Mouse (Mus musculus): ENCODE data around the gene Shisa6. TPM values are rescaled to one million over a fixed set of nuclear protein-coding genes. Genes with fewer than 3 reads are reported as not detected.

The Shisa6 gene
- polyA plus RNA-seq, 1 experiment from 2014 or later: 8.7 TPM

GRCm38 (mm10) chr11:66312764-66313163 is 213.0 kb downstream of the Shisa6 start:
- H3K4me3 ChIP-seq (replicated peaks): no peak overlapping the region
- ATAC-seq (ENCODE audit: low FRiP score): no peak
- no peaks in the 10 kb centered on the region for H3K9me3 ChIP-seq (replicated peaks)
- no peaks in the 10 kb centered on the region for H3K27me3 ChIP-seq (replicated peaks)
- WGBS: 57% methylated on average over 7 of the region's 7 CpGs
- H3K27ac ChIP-seq (replicated peaks): no peak overlapping the region
- H3K4me1 ChIP-seq: no peaks in the 10 kb centered on the region
- no peaks in the 10 kb centered on the region for H3K36me3 ChIP-seq
- no peak overlapping the region for H3K4me2 ChIP-seq
- no peak overlapping the region for H3K9ac ChIP-seq (replicated peaks)

GRCm38 (mm10) chr11:66304396-66304795 is 221.4 kb downstream of the Shisa6 start:
- H3K27ac ChIP-seq (replicated peaks): no peak overlapping the region
- H3K4me1 ChIP-seq: 0 out of 2 replicates have a peak, but pooled peaks cover 3% of the 10 kb centered on the region
- H3K27me3 ChIP-seq (replicated peaks): no peaks in the 10 kb centered on the region
- H3K4me2 ChIP-seq: no peak overlapping the region
- H3K4me3 ChIP-seq (replicated peaks): no peak overlapping the region
- H3K9ac ChIP-seq (replicated peaks): no peak overlapping the region
- 67% methylated on average over 1 of the region's 1 CpGs for WGBS
- no peaks in the 10 kb centered on the region for H3K9me3 ChIP-seq (replicated peaks)
- ATAC-seq (ENCODE audit: low FRiP score): no peak
- no peaks in the 10 kb centered on the region for H3K36me3 ChIP-seq

- Histone ChIP-seq H3K4me1 (peaks cover 17% of the 10 kb centered on the region), H3K9ac (replicated peaks) (no peak overlapping the region), H3K27me3 (replicated peaks) (no peaks in the 10 kb centered on the region), H3K36me3 (no peaks in the 10 kb centered on the region), H3K4me2 (no peak overlapping the region), H3K9me3 (replicated peaks) (no peaks in the 10 kb centered on the region), H3K27ac (replicated peaks) (peak overlapping the region; percentile 60), H3K4me3 (replicated peaks) (no peak overlapping the region)
- ATAC-seq (ENCODE audit: low FRiP score): no peak
- 79% methylated on average over 2 of the region's 2 CpGs for WGBS
Measured at GRCm38 (mm10) chr11:66274707-66275081, 251.1 kb downstream of the Shisa6 start.

GRCm38 (mm10) chr11:66273904-66274706 is 251.7 kb downstream of the Shisa6 start:
- Histone ChIP-seq H3K4me2 (no peak overlapping the region), H3K4me1 (peaks cover 17% of the 10 kb centered on the region), H3K36me3 (no peaks in the 10 kb centered on the region), H3K9ac (replicated peaks) (no peak overlapping the region), H3K27ac (replicated peaks) (peak overlapping the region; percentile 60), H3K27me3 (replicated peaks) (no peaks in the 10 kb centered on the region), H3K4me3 (replicated peaks) (no peak overlapping the region), H3K9me3 (replicated peaks) (no peaks in the 10 kb centered on the region)
- ATAC-seq (ENCODE audit: low FRiP score): no peak; the same call in 1 of the 2 replicates
- 33% methylated on average over 8 of the region's 8 CpGs for WGBS

GRCm38 (mm10) chr11:66267029-66267428 is 258.7 kb downstream of the Shisa6 start:
- Histone ChIP-seq H3K4me3 (replicated peaks) (no peak overlapping the region), H3K4me2 (no peak overlapping the region), H3K27ac (replicated peaks) (no peak overlapping the region), H3K4me1 (peaks cover 2% of the 10 kb centered on the region; the same call in 1 of the 2 replicates), H3K36me3 (no peaks in the 10 kb centered on the region), H3K9me3 (replicated peaks) (no peaks in the 10 kb centered on the region), H3K27me3 (replicated peaks) (no peaks in the 10 kb centered on the region), H3K9ac (replicated peaks) (no peak overlapping the region)
- ATAC-seq (ENCODE audit: low FRiP score): no peak
- 30% methylated on average over 3 of the region's 3 CpGs for WGBS

- 78% methylated on average over 1 of the region's 1 CpGs for WGBS
- Histone ChIP-seq H3K27ac (replicated peaks) (no peak overlapping the region), H3K27me3 (replicated peaks) (no peaks in the 10 kb centered on the region), H3K4me1 (peaks cover 2% of the 10 kb centered on the region; the same call in 1 of the 2 replicates), H3K9me3 (replicated peaks) (no peaks in the 10 kb centered on the region), H3K9ac (replicated peaks) (no peak overlapping the region), H3K4me2 (no peak overlapping the region), H3K36me3 (no peaks in the 10 kb centered on the region), H3K4me3 (replicated peaks) (no peak overlapping the region)
- no peak for ATAC-seq (ENCODE audit: low FRiP score)
Measured at GRCm38 (mm10) chr11:66265336-66265990, 260.3 kb downstream of the Shisa6 start.

- H3K36me3 ChIP-seq: no peaks in the 10 kb centered on the region
- H3K4me3 ChIP-seq (replicated peaks): no peak overlapping the region
- ATAC-seq (ENCODE audit: low FRiP score): no peak
- no peaks in the 10 kb centered on the region for H3K9me3 ChIP-seq (replicated peaks)
- 89% methylated on average over 2 of the region's 2 CpGs for WGBS
- no peak overlapping the region for H3K27ac ChIP-seq (replicated peaks)
- H3K9ac ChIP-seq (replicated peaks): no peak overlapping the region
- H3K4me2 ChIP-seq: no peak overlapping the region
- no peaks in the 10 kb centered on the region for H3K4me1 ChIP-seq
- H3K27me3 ChIP-seq (replicated peaks): no peaks in the 10 kb centered on the region
Measured at GRCm38 (mm10) chr11:66260205-66260604, 265.6 kb downstream of the Shisa6 start.

GRCm38 (mm10) chr11:66258851-66259250 is 266.9 kb downstream of the Shisa6 start:
- Histone ChIP-seq H3K27me3 (replicated peaks) (no peaks in the 10 kb centered on the region), H3K9me3 (replicated peaks) (no peaks in the 10 kb centered on the region), H3K4me1 (no peaks in the 10 kb centered on the region), H3K36me3 (no peaks in the 10 kb centered on the region), H3K27ac (replicated peaks) (no peak overlapping the region), H3K9ac (replicated peaks) (no peak overlapping the region), H3K4me3 (replicated peaks) (no peak overlapping the region), H3K4me2 (no peak overlapping the region)
- no peak for ATAC-seq (ENCODE audit: low FRiP score)
- 45% methylated on average over 3 of the region's 3 CpGs for WGBS

- ATAC-seq (ENCODE audit: low FRiP score): no peak
Measured at GRCm38 (mm10) chr11:66247115-66247514, 278.6 kb downstream of the Shisa6 start.

GRCm38 (mm10) chr11:66236557-66236956 is 289.2 kb downstream of the Shisa6 start:
- 75% methylated on average over 2 of the region's 2 CpGs for WGBS
- H3K4me2 ChIP-seq: no peak overlapping the region
- no peaks in the 10 kb centered on the region for H3K36me3 ChIP-seq
- no peaks in the 10 kb centered on the region for H3K27me3 ChIP-seq (replicated peaks)
- no peak overlapping the region for H3K4me3 ChIP-seq (replicated peaks)
- H3K9ac ChIP-seq (replicated peaks): no peak overlapping the region
- no peak overlapping the region for H3K27ac ChIP-seq (replicated peaks)
- ATAC-seq (ENCODE audit: low FRiP score): no peak
- H3K4me1 ChIP-seq: peaks cover 7% of the 10 kb centered on the region; the same call in 1 of the 2 replicates
- H3K9me3 ChIP-seq (replicated peaks): no peaks in the 10 kb centered on the region

More at GRCm38 (mm10) chr11:66247115-66247514, 278.6 kb downstream of the Shisa6 start:
- Histone ChIP-seq H3K9ac (replicated peaks) (no peak overlapping the region), H3K9me3 (replicated peaks) (no peaks in the 10 kb centered on the region), H3K27me3 (replicated peaks) (no peaks in the 10 kb centered on the region), H3K4me2 (no peak overlapping the region), H3K27ac (replicated peaks) (no peak overlapping the region), H3K4me1 (no peaks in the 10 kb centered on the region), H3K4me3 (replicated peaks) (no peak overlapping the region), H3K36me3 (no peaks in the 10 kb centered on the region)
- WGBS: 87% methylated on average over 5 of the region's 5 CpGs

GRCm38 (mm10) chr11:66232891-66233290 is 292.9 kb downstream of the Shisa6 start:
- no peak overlapping the region for H3K4me2 ChIP-seq
- 31% methylated on average over 1 of the region's 1 CpGs for WGBS
- H3K36me3 ChIP-seq: no peaks in the 10 kb centered on the region
- peaks cover 7% of the 10 kb centered on the region; the same call in 1 of the 2 replicates for H3K4me1 ChIP-seq
- ATAC-seq (ENCODE audit: low FRiP score): no peak
- no peak overlapping the region for H3K27ac ChIP-seq (replicated peaks)
- H3K9ac ChIP-seq (replicated peaks): no peak overlapping the region
- H3K4me3 ChIP-seq (replicated peaks): no peak overlapping the region
- no peaks in the 10 kb centered on the region for H3K9me3 ChIP-seq (replicated peaks)
- no peaks in the 10 kb centered on the region for H3K27me3 ChIP-seq (replicated peaks)

- H3K9me3 ChIP-seq (replicated peaks): no peaks in the 10 kb centered on the region
- H3K4me3 ChIP-seq (replicated peaks): no peak overlapping the region
- peak; percentile 55; the same call in 1 of the 2 replicates for ATAC-seq (ENCODE audit: low FRiP score)
- H3K27me3 ChIP-seq (replicated peaks): no peaks in the 10 kb centered on the region
- no peak overlapping the region for H3K9ac ChIP-seq (replicated peaks)
- no peaks in the 10 kb centered on the region for H3K4me1 ChIP-seq
- 91% methylated on average over 1 of the region's 1 CpGs for whole genome bisulfite sequencing
- H3K36me3 ChIP-seq: no peaks in the 10 kb centered on the region
- H3K4me2 ChIP-seq: no peak overlapping the region
- H3K27ac ChIP-seq (replicated peaks): no peak overlapping the region
Measured at GRCm38 (mm10) chr11:66222133-66222532, 303.6 kb downstream of the Shisa6 start.
